Comparison of ENCODE assay signal across 8 mouse cellular contexts in the genomic region with DNA sequence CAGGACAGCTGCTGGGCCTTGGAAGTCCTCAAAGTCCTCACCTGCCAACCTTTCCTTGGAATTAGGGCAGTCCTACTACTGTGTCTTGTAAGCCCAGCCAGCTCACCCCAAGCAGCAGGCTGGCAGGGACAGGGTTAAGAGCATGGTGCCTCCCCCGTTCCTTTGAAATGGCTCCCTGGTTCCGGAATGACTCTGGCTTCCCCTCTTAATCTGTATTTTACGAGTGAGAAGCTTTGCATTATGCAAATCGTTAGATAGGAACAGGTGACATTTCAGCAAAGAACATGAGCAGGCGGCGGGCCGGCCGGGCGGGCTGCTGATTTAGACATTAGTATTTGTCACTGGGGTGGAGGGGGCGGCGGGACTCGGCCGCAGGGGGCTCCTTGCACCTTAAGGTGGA.
DNase-seq lines count a peak whose midpoint lies in the region; ATAC-seq lines count a peak whose summit lies in the region.

No protein-coding gene starts in this region.

- intact Hi-C loops in left cerebral cortex, postnatal 36 days (cut with DNase I): no loop called here

- peak; percentile 44 for ATAC-seq in frontal cortex, adult (ENCODE audit: low TSS enrichment)

- no peak for DNase-seq in frontal cortex, postnatal 10 days (ENCODE audit: low spot score in 2 of 2)
- peak; percentile 16 for DNase-seq in retina, embryonic 14.5 days (ENCODE audit: low spot score)
- DNase-seq in retina, postnatal 1 day: no peak
- peak; percentile 16 to 30 for DNase-seq in left cerebral cortex, postnatal 36 days (ENCODE audit: low spot score in 2 of 2)
- peak; percentile 19 for DNase-seq in telencephalon, adult 2 months (ENCODE audit: low read depth, low spot score)
- DNase-seq in adrenal gland, adult 8-10 months: no peak
- no peak for DNase-seq in gastrocnemius, adult 18-20 months (ENCODE audit: low spot score)

Comparison
In these comparisons a context has a peak if more than half of its experiments do, and no peak if none do; other contexts are left out.
1. DNase-seq: peak in retina, embryonic 14.5 days (single experiment), left cerebral cortex, postnatal 36 days (2 of 2) and telencephalon, adult 2 months (single experiment); none in frontal cortex, postnatal 10 days (0 of 2), retina, postnatal 1 day (single experiment), adrenal gland, adult 8-10 months (single experiment) and gastrocnemius, adult 18-20 months (single experiment).